Mouse (Mus musculus) adrenal gland, adult (tissue): ENCODE results near the gene Prickle2.
A peak's percentile ranks its signal among the peaks of the same experiment; 100 is the strongest.

Experiments
- DNase-seq, 2 experiments: peaks; one replicate each; pipeline ENCODE4 v3.0.0; 2022 to 2023; ENCODE audit warnings: low spot score in 1 of 2; ENCODE audit not compliant: inconsistent age in 2 of 2

Gene Prickle2

DNA sequence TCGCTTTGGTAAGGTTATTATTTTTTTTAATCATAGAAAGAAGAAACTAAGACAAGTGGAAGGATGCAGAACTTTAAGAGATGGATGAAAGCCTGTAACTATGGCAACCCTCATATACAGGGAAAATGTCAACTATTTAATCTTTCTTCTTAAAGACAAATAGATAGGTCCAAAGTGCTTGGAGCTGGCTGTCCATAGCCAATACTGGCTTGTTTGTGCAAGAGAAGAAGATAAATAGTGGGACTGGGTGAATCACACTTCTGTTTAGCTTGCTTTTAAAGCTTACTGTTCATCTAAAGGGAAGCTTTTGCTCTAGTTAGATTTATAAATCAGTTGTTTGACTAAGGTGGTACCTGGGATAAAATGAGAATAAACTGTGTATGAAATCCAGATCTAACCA is 310.8 kb downstream of the Prickle2 start:
- DNase-seq, result no peak

DNA sequence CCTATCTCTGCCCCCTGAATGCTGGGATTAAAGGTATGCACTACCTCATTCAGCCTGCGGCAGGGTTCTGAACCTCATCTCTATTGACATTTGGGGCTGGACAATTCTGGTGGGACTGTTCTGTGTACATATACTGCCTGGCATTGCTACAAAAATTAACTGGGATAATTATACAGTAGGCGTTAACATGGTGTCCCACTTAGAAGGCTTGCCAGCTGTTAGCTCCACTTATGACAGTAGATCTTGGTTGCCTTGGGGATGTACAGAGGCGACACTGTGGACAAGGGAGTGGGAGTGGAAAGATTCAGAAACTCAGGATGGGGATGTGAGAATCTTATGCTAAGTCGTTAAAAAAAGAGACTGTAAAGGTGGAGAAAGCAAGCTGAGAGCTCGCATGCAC is 311.3 kb downstream of the Prickle2 start:
- DNase-seq, result no peak

GRCm38 (mm10) chr6:92390321-92390720 is 315.6 kb downstream of the Prickle2 start:
- DNase-seq, result no peak

- DNase-seq, result no peak
Measured at GRCm38 (mm10) chr6:92388681-92389080, 317.3 kb downstream of the Prickle2 start.

DNA sequence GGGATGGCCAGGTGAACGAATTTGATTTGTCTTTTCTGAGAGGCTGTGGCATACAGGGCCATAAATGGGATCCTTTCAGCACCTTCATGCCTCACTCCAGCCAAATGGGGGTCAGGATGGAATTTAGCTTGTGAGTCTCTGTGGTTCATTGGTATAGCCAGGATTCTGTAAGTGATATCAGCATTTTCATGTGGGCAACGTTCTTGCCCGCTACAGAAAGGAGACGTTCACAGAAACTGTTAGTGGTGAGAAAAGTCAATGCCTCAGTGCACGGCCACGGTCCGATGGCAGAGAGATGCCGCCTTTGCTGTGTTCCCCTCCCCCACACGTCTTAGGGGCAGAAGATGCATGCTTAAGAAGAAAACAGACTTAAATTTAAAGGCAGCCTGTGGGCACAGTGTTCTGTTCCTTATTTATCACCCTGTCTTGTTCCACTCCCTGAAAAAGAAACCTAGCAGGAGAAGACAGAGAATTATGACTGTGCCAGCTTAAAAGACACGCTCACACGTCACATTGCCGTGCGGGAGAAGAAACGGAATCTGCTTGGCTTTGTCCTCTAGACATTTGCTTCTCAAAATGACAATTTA is 322.7 kb downstream of the Prickle2 start:
- no peak for DNase-seq

DNA sequence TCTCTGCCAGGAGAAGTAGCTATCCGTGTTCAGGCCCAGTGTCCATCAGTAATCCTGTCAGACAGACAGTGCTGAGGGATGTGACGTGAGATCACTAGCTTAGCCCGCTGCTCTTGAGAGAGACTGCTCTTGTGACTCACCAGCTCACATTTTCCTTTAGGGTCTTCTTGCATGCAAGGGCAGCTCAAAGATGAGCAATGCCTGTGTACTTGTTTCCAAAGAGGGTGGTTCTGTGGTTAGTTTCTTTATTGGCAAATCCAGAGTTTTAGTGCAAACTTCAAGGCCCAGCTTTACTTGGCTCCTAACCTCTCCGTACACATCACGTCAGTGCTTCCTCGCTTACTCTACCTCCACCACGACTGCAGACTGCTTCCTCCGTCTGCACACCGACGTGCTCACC is 324.9 kb downstream of the Prickle2 start:
- DNase-seq, result peak in 1 of 2 experiments; percentile 32

- peak in 1 of 2 experiments; percentile 64 for DNase-seq
Measured at GRCm38 (mm10) chr6:92374826-92375225, 331.1 kb downstream of the Prickle2 start.

DNA sequence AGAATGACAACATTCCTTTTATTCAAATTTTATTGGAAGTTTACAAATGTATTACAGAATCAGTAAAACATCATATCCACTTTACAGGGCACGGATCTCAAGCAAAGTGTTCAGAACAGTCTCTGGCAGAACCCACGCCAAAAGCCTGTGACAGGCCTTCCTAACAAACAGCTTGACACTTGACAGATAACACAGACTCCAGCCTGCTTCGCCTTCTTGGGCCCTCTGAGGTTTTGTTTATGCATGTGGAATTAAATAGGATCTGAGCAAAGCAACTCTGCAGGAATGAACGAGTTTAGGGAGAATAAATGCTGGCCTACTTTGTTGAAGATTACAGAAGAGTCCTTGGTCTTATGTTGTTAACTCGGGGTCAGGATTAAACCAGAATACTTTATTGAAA is 335.1 kb downstream of the Prickle2 start:
- peak in 1 of 2 experiments; percentile 56 for DNase-seq

DNA sequence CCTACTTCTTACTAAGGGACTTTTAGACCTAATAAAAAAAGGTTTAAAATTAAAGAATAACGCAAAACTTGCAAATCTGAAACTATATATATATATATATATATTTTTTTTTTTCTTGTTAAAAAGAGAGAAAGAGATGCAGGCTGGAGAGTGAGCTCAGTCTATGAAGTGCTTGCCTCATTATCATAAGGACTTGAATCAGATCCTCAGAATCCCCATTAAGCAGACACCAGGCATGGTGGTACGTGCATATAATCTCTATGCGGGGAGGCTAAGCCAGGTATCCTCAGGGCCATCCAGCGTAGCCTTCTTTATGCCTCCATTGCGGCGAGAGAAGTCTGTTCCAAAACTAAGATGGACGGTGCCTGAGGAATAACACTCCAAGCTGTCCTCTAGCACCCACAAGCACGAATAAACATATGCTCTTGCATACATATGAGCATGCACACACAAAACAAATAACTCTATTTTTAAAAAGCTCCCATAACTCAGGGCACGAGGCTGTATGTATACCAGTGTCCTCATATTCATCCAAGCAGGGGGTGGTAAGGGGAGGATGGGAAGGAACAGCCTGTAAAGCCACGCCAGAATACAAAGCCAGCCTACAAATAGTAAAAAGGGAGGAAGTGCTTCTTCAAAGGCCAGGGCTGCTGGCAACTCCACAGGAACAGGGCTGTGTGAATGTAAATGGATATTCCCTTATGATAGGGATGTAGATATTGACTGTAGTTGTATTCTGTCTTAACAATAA is 358.5 kb downstream of the Prickle2 start:
- no peak for DNase-seq

DNA sequence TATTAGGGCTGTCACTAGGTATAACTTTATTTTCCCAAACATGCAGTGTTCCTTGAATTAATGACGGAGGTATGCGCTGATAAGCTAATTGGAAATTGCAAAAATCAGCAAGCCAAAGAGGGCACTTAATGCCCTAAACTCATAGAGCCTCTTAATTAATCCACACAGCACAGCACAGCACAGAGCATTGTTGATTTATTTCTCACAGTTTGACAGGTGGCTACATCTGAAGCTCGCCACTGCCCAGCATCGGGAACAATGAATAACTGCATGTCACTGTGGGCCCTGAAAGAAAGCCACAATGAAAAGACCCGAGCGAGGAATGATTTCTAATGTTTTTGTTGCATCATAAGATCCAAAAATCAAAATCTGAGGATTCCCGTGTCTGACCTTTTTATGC is 359.2 kb downstream of the Prickle2 start:
- no peak for DNase-seq

GRCm38 (mm10) chr6:92345151-92345550 is 360.8 kb downstream of the Prickle2 start:
- no peak for DNase-seq

DNA sequence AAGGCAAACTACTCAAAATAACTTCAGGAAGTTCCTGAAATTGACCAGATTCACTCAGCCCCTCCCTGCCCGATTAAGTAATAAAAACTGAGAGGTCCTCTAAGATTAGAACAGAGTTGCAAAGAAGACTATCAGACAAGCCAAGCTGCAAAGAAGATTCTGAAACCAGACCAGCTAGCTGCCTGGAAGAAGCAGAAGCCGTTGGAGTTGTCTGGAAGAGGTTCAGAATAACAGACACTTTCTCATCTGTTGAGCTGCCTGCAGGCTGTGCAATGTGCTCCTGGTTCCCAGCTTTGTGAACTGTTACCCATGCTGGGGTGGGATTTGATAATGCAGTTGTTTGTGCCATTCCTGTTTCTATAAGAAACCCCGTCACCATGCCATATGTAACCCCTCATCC is 361.4 kb downstream of the Prickle2 start:
- no peak for DNase-seq
